Mouse (Mus musculus): Measurements from ENCODE around the gene Crx. TPM values are rescaled to one million over a fixed set of nuclear protein-coding genes. Genes with fewer than 3 reads are reported as not detected.
A peak's percentile ranks its signal among the peaks of the same experiment; 100 is the strongest.

Gene Crx
- polyA plus RNA-seq, 1 experiment from 2014 or later, result 0.43 TPM

- Histone ChIP-seq H3K27me3 (no peaks in the 10 kb centered on the region), H3K4me1 (replicated peaks) (no peaks in the 10 kb centered on the region), H3K4me3 (replicated peaks) (no peak overlapping the region), H3K36me3 (no peaks in the 10 kb centered on the region), H3K9me3 (no peaks in the 10 kb centered on the region), H3K27ac (no peak overlapping the region), H3K9ac (replicated peaks) (no peak overlapping the region), H3K4me2 (replicated peaks) (no peak overlapping the region)
- 90% methylated on average over 5 of the region's 5 CpGs for WGBS
- no peak for ATAC-seq
Observed at GRCm38 (mm10) chr7:15910521-15910920, 30.8 kb upstream of the Crx start.

GRCm38 (mm10) chr7:15907971-15908590 is 28.3 kb upstream of the Crx start:
- Histone ChIP-seq H3K4me3 (replicated peaks) (no peak overlapping the region), H3K27ac (no peak overlapping the region), H3K4me1 (replicated peaks) (no peaks in the 10 kb centered on the region), H3K36me3 (no peaks in the 10 kb centered on the region), H3K4me2 (replicated peaks) (no peak overlapping the region), H3K27me3 (no peaks in the 10 kb centered on the region), H3K9ac (replicated peaks) (no peak overlapping the region), H3K9me3 (no peaks in the 10 kb centered on the region)
- 88% methylated on average over 8 of the region's 8 CpGs for WGBS
- no peak for ATAC-seq

- H3K4me1 ChIP-seq (replicated peaks), result no peaks in the 10 kb centered on the region
- no peaks in the 10 kb centered on the region for H3K9me3 ChIP-seq
- H3K9ac ChIP-seq (replicated peaks), result no peak overlapping the region
- no peaks in the 10 kb centered on the region for H3K27me3 ChIP-seq
- ATAC-seq, result no peak
- H3K27ac ChIP-seq, result no peak overlapping the region
- 96% methylated on average over 1 of the region's 1 CpGs for WGBS
- H3K4me2 ChIP-seq (replicated peaks), result no peak overlapping the region
- H3K4me3 ChIP-seq (replicated peaks), result no peak overlapping the region
- no peaks in the 10 kb centered on the region for H3K36me3 ChIP-seq
Observed at GRCm38 (mm10) chr7:15906602-15907001, 26.8 kb upstream of the Crx start.

GRCm38 (mm10) chr7:15905861-15906260 is 26.1 kb upstream of the Crx start:
- WGBS, result 39% methylated on average over 7 of the region's 7 CpGs
- Histone ChIP-seq H3K27ac (no peak overlapping the region), H3K36me3 (no peaks in the 10 kb centered on the region), H3K4me2 (replicated peaks) (no peak overlapping the region), H3K4me1 (replicated peaks) (no peaks in the 10 kb centered on the region), H3K4me3 (replicated peaks) (no peak overlapping the region), H3K9me3 (no peaks in the 10 kb centered on the region), H3K9ac (replicated peaks) (no peak overlapping the region), H3K27me3 (no peaks in the 10 kb centered on the region)
- ATAC-seq, result no peak

GRCm38 (mm10) chr7:15901366-15902048 is 21.7 kb upstream of the Crx start:
- Histone ChIP-seq H3K4me3 (replicated peaks) (no peak overlapping the region), H3K9ac (replicated peaks) (no peak overlapping the region), H3K27ac (no peak overlapping the region), H3K9me3 (no peaks in the 10 kb centered on the region), H3K27me3 (no peaks in the 10 kb centered on the region), H3K36me3 (no peaks in the 10 kb centered on the region), H3K4me2 (replicated peaks) (no peak overlapping the region), H3K4me1 (replicated peaks) (no peaks in the 10 kb centered on the region)
- WGBS, result 76% methylated on average over 9 of the region's 9 CpGs
- no peak for ATAC-seq

- H3K9ac ChIP-seq (replicated peaks), result no peak overlapping the region
- no peaks in the 10 kb centered on the region for H3K36me3 ChIP-seq
- no peaks in the 10 kb centered on the region for H3K9me3 ChIP-seq
- no peaks in the 10 kb centered on the region for H3K27me3 ChIP-seq
- no peaks in the 10 kb centered on the region for H3K4me1 ChIP-seq (replicated peaks)
- H3K4me2 ChIP-seq (replicated peaks), result no peak overlapping the region
- 69% methylated on average over 1 of the region's 1 CpGs for WGBS
- H3K4me3 ChIP-seq (replicated peaks), result no peak overlapping the region
- ATAC-seq, result no peak
- no peak overlapping the region for H3K27ac ChIP-seq
Observed at GRCm38 (mm10) chr7:15894251-15894650, 14.5 kb upstream of the Crx start.

GRCm38 (mm10) chr7:15884127-15884526 is 4.4 kb upstream of the Crx start:
- Histone ChIP-seq H3K9me3 (no peaks in the 10 kb centered on the region), H3K27me3 (no peaks in the 10 kb centered on the region), H3K9ac (replicated peaks) (no peak overlapping the region), H3K4me1 (replicated peaks) (peaks cover 11% of the 10 kb centered on the region), H3K36me3 (no peaks in the 10 kb centered on the region), H3K27ac (no peak overlapping the region), H3K4me3 (replicated peaks) (no peak overlapping the region), H3K4me2 (replicated peaks) (no peak overlapping the region)
- 96% methylated on average over 2 of the region's 2 CpGs for WGBS
- ATAC-seq, result no peak

- no peak within 1 kb of the TSS for H3K4me2 ChIP-seq (replicated peaks)
- H3K27me3 ChIP-seq, result no peaks in the 10 kb centered on the region
- 90% methylated on average over 2 of the region's 2 CpGs for WGBS
- H3K9ac ChIP-seq (replicated peaks), result no peak within 1 kb of the TSS
- H3K4me3 ChIP-seq (replicated peaks), result no peak within 1 kb of the TSS
- H3K36me3 ChIP-seq, result no peaks in the 10 kb centered on the region
- peaks cover 11% of the 10 kb centered on the region for H3K4me1 ChIP-seq (replicated peaks)
- no peak within 1 kb of the TSS; the same call in 1 of the 2 replicates for H3K27ac ChIP-seq
- H3K9me3 ChIP-seq, result no peaks in the 10 kb centered on the region
- ATAC-seq, result no peak
Observed at GRCm38 (mm10) chr7:15882317-15882716, 2.5 kb upstream of the Crx start, which contains the start of gene Crxos. Crxos (plus strand) TSS chr7:15882617.

- WGBS, result 45% methylated on average over 3 of the region's 3 CpGs
- peaks cover 11% of the 10 kb centered on the region for H3K4me1 ChIP-seq (replicated peaks)
- ATAC-seq, result peak; percentile 59
Observed at GRCm38 (mm10) chr7:15881831-15882230, 2.1 kb upstream of the Crx start.

GRCm38 (mm10) chr7:15881388-15881787 is 1.6 kb upstream of the Crx start:
- Histone ChIP-seq H3K4me2 (replicated peaks) (no peak overlapping the region), H3K36me3 (no peaks in the 10 kb centered on the region), H3K4me1 (replicated peaks) (peaks cover 11% of the 10 kb centered on the region)

More at GRCm38 (mm10) chr7:15881831-15882230, 2.1 kb upstream of the Crx start:
- H3K4me2 ChIP-seq (replicated peaks), result no peak overlapping the region
- no peak overlapping the region for H3K4me3 ChIP-seq (replicated peaks)
- H3K9me3 ChIP-seq, result no peaks in the 10 kb centered on the region
- H3K27me3 ChIP-seq, result no peaks in the 10 kb centered on the region
- H3K27ac ChIP-seq, result no peak overlapping the region
- no peaks in the 10 kb centered on the region for H3K36me3 ChIP-seq
- no peak overlapping the region for H3K9ac ChIP-seq (replicated peaks)

GRCm38 (mm10) chr7:15864104-15864503 is 15.7 kb downstream of the Crx start:
- Histone ChIP-seq H3K27me3 (no peaks in the 10 kb centered on the region), H3K27ac (peak overlapping the region; percentile 47; the same call in 1 of the 2 replicates), H3K4me1 (replicated peaks) (no peaks in the 10 kb centered on the region), H3K9ac (replicated peaks) (no peak overlapping the region), H3K4me2 (replicated peaks) (no peak overlapping the region), H3K4me3 (replicated peaks) (no peak overlapping the region), H3K9me3 (no peaks in the 10 kb centered on the region), H3K36me3 (no peaks in the 10 kb centered on the region)
- 37% methylated on average over 4 of the region's 4 CpGs for WGBS
- ATAC-seq, result peak; percentile 56

More at GRCm38 (mm10) chr7:15881388-15881787, 1.6 kb upstream of the Crx start:
- Histone ChIP-seq H3K27me3 (no peaks in the 10 kb centered on the region), H3K4me3 (replicated peaks) (no peak overlapping the region), H3K9me3 (no peaks in the 10 kb centered on the region), H3K9ac (replicated peaks) (no peak overlapping the region), H3K27ac (peak overlapping the region; percentile 51; the same call in 1 of the 2 replicates)
- peak; percentile 94 for ATAC-seq
- WGBS, result under 1% methylated on average over 7 of the region's 7 CpGs

GRCm38 (mm10) chr7:15859657-15860056 is 20.1 kb downstream of the Crx start:
- no peaks in the 10 kb centered on the region for H3K9me3 ChIP-seq
- H3K27ac ChIP-seq, result no peak overlapping the region
- H3K4me2 ChIP-seq (replicated peaks), result no peak overlapping the region
- H3K9ac ChIP-seq (replicated peaks), result no peak overlapping the region
- no peaks in the 10 kb centered on the region for H3K36me3 ChIP-seq
- no peaks in the 10 kb centered on the region for H3K4me1 ChIP-seq (replicated peaks)
- ATAC-seq, result no peak
- no peak overlapping the region for H3K4me3 ChIP-seq (replicated peaks)
- no peaks in the 10 kb centered on the region for H3K27me3 ChIP-seq
- WGBS, result 33% methylated on average over 2 of the region's 2 CpGs

All from midbrain, embryonic 13.5 days (tissue).